Mouse (Mus musculus) cerebellum, adult 18-20 months (tissue): ENCODE data around the gene Tef.

Experiments used
- DNase-seq, 2 experiments: peaks; one replicate each; pipeline ENCODE4 v3.0.0; 2021

The Tef gene

DNA sequence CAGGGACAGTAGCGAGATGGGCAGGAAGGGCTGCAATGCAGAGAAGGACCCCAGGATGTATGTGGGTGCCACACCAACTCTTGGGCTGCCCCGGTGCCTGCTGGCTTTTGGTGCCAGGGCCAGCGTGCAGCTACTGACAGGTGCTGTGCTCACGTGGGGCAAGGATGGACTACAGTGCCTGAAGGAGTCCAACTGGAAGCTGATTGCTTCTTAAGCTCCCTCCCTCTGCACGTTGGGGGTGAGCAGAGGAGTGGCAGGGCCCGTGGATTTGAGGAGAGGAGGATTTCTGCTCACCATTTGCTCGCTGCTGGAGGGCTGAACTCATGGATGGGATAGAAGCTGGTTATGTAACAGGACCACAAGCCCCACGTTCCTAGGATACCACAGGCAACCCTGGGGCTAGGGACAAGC is 725 bp downstream of the Tef start:
- peak; percentile 83 to 86 for DNase-seq

GRCm38 (mm10) chr15:81803425-81803951 is 1.3 kb downstream of the Tef start:
- DNase-seq, result no peak

GRCm38 (mm10) chr15:81804172-81804571 is 2.0 kb downstream of the Tef start:
- no peak for DNase-seq

- no peak for DNase-seq
These were observed 2.7 kb downstream of the Tef start for GRCm38 (mm10) chr15:81804883-81805282.

GRCm38 (mm10) chr15:81805624-81806023 is 3.4 kb downstream of the Tef start:
- peak; percentile 42 to 55 for DNase-seq

DNA sequence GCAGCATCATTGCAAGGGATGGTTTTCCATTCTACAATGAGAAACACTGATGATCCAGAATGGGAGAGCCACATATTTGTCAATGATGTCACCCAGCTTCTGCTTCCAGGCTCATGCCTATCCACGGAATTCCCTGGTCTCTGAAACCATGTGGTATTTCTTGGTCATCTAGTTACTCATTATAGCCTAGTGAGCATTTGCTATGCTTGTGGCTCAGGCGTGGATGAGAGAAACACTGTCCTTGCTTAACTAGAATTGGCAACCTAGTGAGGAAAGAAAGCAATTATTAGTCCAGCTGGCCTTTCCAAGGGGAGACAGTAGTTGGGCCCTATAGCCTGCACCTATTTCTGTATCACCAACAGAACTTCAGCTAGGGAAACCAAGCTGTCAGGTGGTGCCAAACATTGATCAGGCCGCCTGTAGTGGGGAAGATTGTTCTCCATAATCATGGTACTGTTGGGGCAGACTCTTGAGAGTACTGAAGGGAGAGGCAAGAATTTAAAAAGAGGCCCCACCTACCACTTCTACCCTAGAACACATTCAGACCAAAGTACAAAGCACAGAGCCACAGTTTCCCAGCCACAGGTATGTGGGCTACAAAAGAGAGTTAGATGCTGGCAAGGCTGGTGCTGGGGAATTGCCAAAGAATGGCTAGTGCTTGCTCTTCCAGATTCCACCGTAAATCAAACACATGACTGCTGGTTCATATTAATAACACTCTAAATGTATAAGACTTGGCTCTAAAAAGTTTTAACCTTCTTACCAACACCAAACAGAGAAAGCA is 4.6 kb downstream of the Tef start:
- no peak for DNase-seq

GRCm38 (mm10) chr15:81808799-81809198 is 6.6 kb downstream of the Tef start:
- DNase-seq, result no peak

DNA sequence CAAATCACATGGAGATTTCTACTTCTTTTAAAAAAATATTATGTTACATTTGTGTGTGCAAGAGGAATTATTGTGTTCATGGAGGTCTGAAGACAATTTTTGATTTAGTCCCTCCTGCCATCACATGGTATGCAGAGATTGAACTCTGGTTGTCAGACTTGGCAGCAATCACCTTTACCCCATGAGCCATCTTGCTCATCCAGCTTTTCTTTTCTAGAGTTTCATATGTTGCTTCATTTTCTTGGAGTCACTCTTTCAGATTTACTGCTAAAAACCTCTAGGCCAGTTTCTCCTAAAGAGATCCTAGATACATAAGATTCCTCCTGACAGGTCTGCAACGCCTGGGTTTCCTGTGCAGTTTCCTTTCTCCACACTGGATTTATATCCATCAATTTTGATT is 7.3 kb downstream of the Tef start:
- no peak for DNase-seq

- peak; percentile 78 to 87 for DNase-seq
These were observed 7.9 kb downstream of the Tef start for GRCm38 (mm10) chr15:81810150-81810549.

GRCm38 (mm10) chr15:81810671-81811598 is 8.7 kb downstream of the Tef start:
- peak; percentile 98 to 99 for DNase-seq

- DNase-seq, result no peak
These were observed 9.4 kb downstream of the Tef start for GRCm38 (mm10) chr15:81811599-81811996.

DNA sequence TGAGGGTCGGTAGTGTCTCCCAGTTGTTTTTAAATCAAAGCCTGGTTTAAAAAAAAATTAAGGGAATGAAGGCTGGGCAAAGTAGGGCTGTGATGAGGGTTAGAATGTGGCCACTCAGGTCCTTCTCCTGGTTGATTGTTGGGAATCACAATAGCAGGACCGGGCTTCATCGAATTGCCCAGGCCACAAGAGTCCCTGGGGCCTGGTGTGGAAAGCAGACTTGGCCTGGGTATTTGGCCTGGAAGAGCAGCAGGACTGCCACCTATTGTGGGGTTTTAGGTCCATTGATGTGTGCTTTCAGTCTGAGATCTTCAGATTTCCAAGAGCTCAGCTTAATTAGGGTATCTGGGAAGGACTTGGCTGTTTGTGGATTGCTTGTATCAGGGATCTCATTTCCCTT is 10.1 kb downstream of the Tef start:
- DNase-seq, result no peak

- DNase-seq, result no peak
These were observed 10.7 kb downstream of the Tef start for GRCm38 (mm10) chr15:81812696-81813631.

DNA sequence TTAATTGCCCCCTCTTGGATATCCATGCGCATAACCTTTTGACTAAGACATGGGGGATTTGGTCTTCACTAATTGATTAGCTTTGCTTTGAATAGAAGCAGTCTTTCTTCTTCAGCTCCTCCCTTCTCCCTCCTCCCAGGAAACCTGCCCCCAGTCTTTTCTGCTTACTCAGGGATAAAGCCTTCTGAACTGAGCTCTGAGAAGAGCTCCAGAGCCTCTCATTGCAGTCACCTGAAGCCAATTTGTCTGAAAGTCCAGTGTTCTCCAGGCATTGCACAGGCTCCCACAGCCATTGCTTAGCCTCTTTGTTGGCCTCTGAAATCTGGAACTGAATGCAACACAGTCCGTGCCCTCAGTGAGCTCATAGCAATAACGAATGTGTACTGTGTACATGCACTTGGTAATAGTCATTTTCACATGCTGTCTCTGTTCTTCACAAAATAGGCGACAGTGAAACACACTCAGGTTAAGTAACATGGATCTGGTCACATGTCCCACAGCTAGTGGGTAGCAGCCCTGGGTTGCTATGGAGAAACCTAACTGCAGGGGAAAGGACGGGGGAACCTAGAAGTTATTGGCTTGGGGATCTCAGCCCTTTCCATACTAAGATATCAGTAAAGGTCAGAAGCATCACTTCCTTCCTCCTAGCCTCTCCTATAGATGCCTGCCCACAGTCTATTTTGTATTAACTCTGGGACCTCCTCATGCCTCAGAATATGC is 11.9 kb downstream of the Tef start:
- no peak for DNase-seq

GRCm38 (mm10) chr15:81814716-81815370 is 12.6 kb downstream of the Tef start:
- peak; percentile 55 to 63 for DNase-seq

GRCm38 (mm10) chr15:81818404-81818803 is 16.2 kb downstream of the Tef start:
- DNase-seq, result no peak

- DNase-seq, result no peak
These were observed 20.4 kb downstream of the Tef start for GRCm38 (mm10) chr15:81822631-81823030.

DNA sequence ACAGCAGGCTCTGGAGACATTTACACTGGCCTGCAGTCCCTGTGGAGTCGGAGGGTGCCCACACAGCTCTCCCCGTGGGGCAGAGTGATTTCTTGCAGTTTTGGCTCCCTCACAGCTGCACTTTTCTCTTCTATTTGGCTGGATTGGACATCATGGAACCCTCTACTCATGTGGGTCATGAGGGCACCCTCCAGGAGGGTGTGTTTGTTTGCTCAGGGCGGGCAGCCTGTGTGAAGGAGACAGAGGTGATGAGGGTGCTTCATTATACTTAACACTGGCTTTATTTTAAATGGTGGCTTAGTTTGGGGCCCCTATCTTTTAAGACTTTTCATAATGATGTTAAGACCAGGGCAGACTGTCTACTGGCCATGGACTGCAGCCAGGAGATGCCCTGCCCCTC is 22.6 kb downstream of the Tef start:
- no peak for DNase-seq

- no peak for DNase-seq
These were observed 26.4 kb downstream of the Tef start for GRCm38 (mm10) chr15:81828426-81829207.

- DNase-seq, result no peak
These were observed 27.0 kb downstream of the Tef start for GRCm38 (mm10) chr15:81829208-81829580.
